Mouse (Mus musculus) C3H10T1/2 (cell line): ENCODE results near the gene Ccdc82. TPM values are rescaled to one million over a fixed set of nuclear protein-coding genes. Genes with fewer than 3 reads are reported as not detected.

ENCODE experiments used
- polyA plus RNA-seq, 2 experiments: library from polyadenylated mRNA; unstranded; fragments of >200 nt; fragmentation: generic; extraction: Trizol; gene quantifications; one replicate each; pipeline ENCODE4 v1.2.1; 2012; ENCODE audit warnings: missing spikeins in 2 of 2

Gene Ccdc82
- 1 to 10 TPM in 1 of 2 experiments, under 1 TPM in 1; 0.11 to 2.4 TPM for polyA plus RNA-seq

DNA sequence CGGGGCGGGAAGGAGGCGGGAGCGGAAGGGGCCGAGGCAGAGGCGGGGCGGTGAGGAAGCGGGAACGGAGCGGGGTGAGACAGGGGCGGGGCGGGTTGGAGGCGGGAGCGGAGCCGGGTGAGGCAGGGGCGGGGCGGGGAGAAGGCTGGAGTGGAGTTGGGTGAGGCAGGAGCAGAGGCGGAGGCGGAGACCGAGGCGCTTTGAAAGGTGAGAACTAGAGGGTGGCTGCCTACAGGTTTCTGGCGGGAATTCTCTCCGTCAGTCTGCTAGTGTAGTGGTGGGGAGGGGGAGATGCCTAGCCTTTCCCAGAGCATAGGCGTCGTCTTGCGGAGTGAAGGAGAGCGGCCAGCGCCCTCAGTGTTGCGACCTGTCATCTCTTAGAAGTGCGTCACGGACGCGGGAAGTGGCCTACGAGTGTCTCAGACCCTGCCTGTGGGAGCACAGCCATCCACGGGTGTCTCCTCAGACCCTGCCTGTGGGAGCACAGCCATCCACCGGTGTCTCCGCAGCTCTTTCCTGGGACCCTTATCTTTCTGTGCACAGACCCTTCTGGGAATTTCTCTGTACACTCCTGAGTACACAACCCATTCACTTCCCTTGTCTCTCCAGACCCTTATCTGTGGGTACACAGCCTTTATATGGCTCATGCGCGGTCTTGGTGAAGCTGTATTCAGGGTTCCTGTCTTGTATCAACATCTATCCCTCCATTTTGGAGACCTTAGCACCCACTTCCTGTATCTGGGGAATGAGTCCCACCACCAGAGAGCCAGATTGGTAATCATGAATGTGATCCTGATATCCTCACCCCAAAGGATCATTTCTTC, at the start of gene Ccdc82:
TSS of gene Ccdc82 (plus strand) at position 141 of the 824 bp plus-strand sequence.

DNA sequence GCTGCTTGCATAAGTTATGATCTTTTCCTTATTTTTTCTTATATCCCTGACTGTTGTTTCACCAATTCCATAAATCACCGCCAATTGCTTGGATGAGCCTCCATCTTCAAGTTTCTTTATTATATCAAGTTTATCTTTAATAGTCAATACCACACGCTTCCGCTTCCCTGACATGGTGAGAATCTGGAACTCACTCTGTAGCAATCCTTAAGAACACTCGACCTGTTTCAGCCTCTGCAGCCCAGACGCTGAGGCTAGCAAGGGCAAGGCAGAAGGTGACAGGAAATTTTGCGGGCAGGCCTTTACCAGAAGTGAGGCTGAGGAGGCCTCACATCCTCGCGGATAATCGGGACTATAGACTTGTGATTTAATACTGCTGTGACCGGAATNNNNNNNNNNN, 1.3 kb upstream of the Ccdc82 start, which contains the start of gene Jrkl:
TSS of gene Jrkl (minus strand) at position 349 of the 400 bp plus-strand sequence.

DNA sequence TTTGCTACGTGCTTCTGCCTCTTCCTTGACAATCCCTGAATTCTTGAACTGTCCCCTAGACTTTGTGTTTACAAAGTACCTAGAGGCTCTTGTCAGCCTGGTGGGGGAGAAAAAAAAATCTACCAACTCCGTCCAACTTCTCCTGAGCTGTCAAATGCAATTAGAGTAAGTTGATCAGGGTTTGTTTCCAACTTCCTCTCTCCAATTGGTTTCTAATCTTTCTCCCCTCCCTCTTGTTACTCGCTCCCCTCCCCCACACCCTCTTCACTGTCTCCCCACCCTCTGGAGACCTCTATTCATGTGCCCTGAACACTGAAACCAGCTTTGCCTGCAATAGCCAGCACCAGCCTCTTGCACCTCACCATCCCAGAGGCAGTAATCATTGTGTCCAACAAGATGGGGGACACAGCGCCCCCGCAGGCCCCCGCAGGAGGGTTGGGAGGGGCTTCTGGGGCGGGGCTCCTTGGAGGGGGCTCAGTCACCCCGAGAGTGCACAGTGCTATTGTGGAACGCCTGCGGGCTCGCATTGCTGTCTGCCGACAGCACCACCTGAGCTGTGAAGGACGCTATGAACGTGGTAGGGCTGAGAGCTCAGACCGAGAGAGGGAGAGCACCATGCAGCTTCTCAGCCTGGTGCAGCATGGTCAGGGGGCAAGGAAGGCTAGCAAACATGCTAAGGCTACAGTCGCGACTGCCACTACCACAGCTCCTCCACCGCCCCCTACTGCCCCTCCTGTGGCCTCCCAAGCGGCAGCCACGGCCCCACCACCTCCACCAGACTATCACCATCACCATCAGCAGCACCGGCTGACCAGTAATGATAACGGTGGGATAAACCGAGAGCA, 51.1 kb downstream of the Ccdc82 start, which contains the start of gene Maml2:
TSS of gene Maml2 (plus strand) at position 290 of the 845 bp plus-strand sequence.

Other genes starting within 250 kb of the Ccdc82 start
- under 1 TPM; 0.06 to 0.66 TPM for gene Jrkl, start 1.1 kb upstream of the Ccdc82 start, polyA plus RNA-seq
- 1 to 10 TPM in 1 of 2 experiments, under 1 TPM in 1; 0.28 to 7.0 TPM for gene Maml2, start 51.0 kb downstream of the Ccdc82 start, polyA plus RNA-seq
- not detected for gene Gm17571, start 199.8 kb downstream of the Ccdc82 start, polyA plus RNA-seq